Mouse (Mus musculus): ENCODE data around the gene Chst11. TPM values are rescaled to one million over a fixed set of nuclear protein-coding genes. Genes with fewer than 3 reads are reported as not detected.
"Not testable (repeated sequence)": the region's sequence is repeated elsewhere in the genome, so short reads cannot be mapped to it uniquely, and the experiment has no call there.

The Chst11 gene
- polyA plus RNA-seq, 1 experiment: 6.1 TPM

GRCm38 (mm10) chr10:83108946-83109345 lies 123.6 kb downstream of the Chst11 start:
- no peak for DNase-seq (ENCODE audit: low spot score)

GRCm38 (mm10) chr10:83111046-83111445 lies 125.7 kb downstream of the Chst11 start:
- DNase-seq (ENCODE audit: low spot score): no peak

GRCm38 (mm10) chr10:83112345-83112744 lies 127.0 kb downstream of the Chst11 start:
- no peak for DNase-seq (ENCODE audit: low spot score)

- DNase-seq (ENCODE audit: low spot score): no peak
Measured at GRCm38 (mm10) chr10:83114564-83114963, 129.3 kb downstream of the Chst11 start.

- no peak for DNase-seq (ENCODE audit: low spot score)
Measured at GRCm38 (mm10) chr10:83116889-83117288, 131.6 kb downstream of the Chst11 start.

GRCm38 (mm10) chr10:83117851-83118250 lies 132.6 kb downstream of the Chst11 start:
- DNase-seq (ENCODE audit: low spot score): no peak

GRCm38 (mm10) chr10:83118613-83119012 lies 133.3 kb downstream of the Chst11 start:
- no peak for DNase-seq (ENCODE audit: low spot score)

GRCm38 (mm10) chr10:83119016-83119415 lies 133.7 kb downstream of the Chst11 start:
- DNase-seq (ENCODE audit: low spot score): no peak

- DNase-seq (ENCODE audit: low spot score): not testable (repeated sequence)
Measured at GRCm38 (mm10) chr10:83119461-83119860, 134.2 kb downstream of the Chst11 start.

- DNase-seq (ENCODE audit: low spot score): no peak
Measured at GRCm38 (mm10) chr10:83119909-83120308, 134.6 kb downstream of the Chst11 start.

- DNase-seq (ENCODE audit: low spot score): no peak
Measured at GRCm38 (mm10) chr10:83120938-83121337, 135.6 kb downstream of the Chst11 start.

- no peak for DNase-seq (ENCODE audit: low spot score)
Measured at GRCm38 (mm10) chr10:83124560-83124959, 139.3 kb downstream of the Chst11 start.

- no peak for DNase-seq (ENCODE audit: low spot score)
Measured at GRCm38 (mm10) chr10:83126447-83126846, 141.1 kb downstream of the Chst11 start.

GRCm38 (mm10) chr10:83128435-83128834 lies 143.1 kb downstream of the Chst11 start:
- DNase-seq (ENCODE audit: low spot score): no peak

- DNase-seq (ENCODE audit: low spot score): no peak
Measured at GRCm38 (mm10) chr10:83129624-83130218, 144.4 kb downstream of the Chst11 start.

- DNase-seq (ENCODE audit: low spot score): no peak
Measured at GRCm38 (mm10) chr10:83130611-83131010, 145.3 kb downstream of the Chst11 start.

GRCm38 (mm10) chr10:83131884-83132283 lies 146.6 kb downstream of the Chst11 start:
- DNase-seq (ENCODE audit: low spot score): no peak

- no peak for DNase-seq (ENCODE audit: low spot score)
Measured at GRCm38 (mm10) chr10:83133866-83134570, 148.7 kb downstream of the Chst11 start.

- DNase-seq (ENCODE audit: low spot score): no peak
Measured at GRCm38 (mm10) chr10:83134896-83135295, 149.6 kb downstream of the Chst11 start.

GRCm38 (mm10) chr10:83135963-83136362 lies 150.7 kb downstream of the Chst11 start:
- no peak for DNase-seq (ENCODE audit: low spot score)

- no peak for DNase-seq (ENCODE audit: low spot score)
Measured at GRCm38 (mm10) chr10:83137103-83137502, 151.8 kb downstream of the Chst11 start.

GRCm38 (mm10) chr10:83139276-83139675 lies 154.0 kb downstream of the Chst11 start:
- no peak for DNase-seq (ENCODE audit: low spot score)

GRCm38 (mm10) chr10:83140258-83140936 lies 155.1 kb downstream of the Chst11 start:
- no peak for DNase-seq (ENCODE audit: low spot score)
